Mouse (Mus musculus): ENCODE data around the gene Slc6a1.
"Not testable (repeated sequence)": the region's sequence is repeated elsewhere in the genome, so short reads cannot be mapped to it uniquely, and the experiment has no call there.

The Slc6a1 gene

DNA sequence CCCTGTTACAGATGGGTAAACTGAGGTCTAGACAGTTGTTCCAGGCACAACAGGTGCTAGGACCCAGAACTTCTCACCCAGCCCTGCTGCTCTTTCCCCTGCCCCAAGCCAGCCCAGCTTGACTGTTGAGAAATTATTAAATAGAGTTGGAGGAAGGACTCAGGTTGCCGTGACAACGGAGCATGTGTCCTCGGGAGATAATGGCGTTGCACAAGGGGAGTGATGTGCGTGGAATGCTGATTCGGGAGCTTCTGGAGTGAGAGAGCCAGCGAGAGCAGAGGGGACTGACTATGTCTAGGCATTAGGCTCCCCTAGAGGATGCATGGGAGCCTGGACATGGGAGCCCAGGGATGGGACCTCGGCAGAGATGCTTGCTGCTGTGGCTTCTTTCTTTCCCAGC, 7.7 kb downstream of the Slc6a1 start:
- peak; percentile 51 for DNase-seq (ENCODE audit: inconsistent ontology term)

GRCm38 (mm10) chr6:114290929-114291328, 8.5 kb downstream of the Slc6a1 start:
- no peak for DNase-seq (ENCODE audit: inconsistent ontology term)

DNA sequence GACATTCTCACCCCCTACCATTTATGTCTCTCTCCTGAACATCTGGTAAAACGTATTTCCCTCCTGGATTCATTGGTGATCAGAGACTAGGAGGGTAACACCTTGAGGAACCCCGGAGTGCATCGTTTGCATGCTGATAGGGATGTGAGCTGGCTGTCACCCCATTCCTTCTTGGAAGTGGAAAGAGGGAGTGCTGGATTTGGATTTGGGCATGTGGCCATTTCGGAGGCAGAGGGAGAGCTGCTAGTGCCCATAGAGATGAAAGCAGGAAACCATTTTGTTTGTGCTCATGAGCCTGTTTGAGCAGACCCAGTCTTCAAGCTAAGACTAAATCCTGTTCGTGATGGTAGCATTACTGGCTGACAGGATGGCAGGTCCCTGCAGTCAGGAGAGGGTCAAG, 9.0 kb downstream of the Slc6a1 start:
- DNase-seq (ENCODE audit: inconsistent ontology term): no peak

- DNase-seq (ENCODE audit: inconsistent ontology term): no peak
Observed at GRCm38 (mm10) chr6:114293511-114293910, 11.1 kb downstream of the Slc6a1 start.

DNA sequence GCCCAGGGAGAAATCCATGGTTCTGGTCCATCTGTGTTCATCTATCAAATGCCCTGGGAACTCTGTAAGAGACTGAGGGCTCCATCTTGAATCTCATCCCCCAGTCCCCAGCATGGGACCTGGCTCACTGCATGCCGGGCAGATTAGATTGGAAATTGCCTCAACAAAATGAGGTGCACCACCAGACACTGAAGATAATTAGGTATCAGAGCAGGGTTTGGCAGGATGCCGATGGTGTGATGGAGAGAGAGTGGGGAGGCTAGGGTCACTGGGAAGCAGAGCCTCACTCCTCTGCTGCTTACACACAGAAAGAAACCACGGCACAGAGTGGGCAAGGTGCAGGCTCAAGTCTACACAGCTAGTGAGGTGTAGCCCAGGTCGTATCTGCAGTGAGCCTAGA, 12.7 kb downstream of the Slc6a1 start:
- no peak for DNase-seq (ENCODE audit: inconsistent ontology term)

DNA sequence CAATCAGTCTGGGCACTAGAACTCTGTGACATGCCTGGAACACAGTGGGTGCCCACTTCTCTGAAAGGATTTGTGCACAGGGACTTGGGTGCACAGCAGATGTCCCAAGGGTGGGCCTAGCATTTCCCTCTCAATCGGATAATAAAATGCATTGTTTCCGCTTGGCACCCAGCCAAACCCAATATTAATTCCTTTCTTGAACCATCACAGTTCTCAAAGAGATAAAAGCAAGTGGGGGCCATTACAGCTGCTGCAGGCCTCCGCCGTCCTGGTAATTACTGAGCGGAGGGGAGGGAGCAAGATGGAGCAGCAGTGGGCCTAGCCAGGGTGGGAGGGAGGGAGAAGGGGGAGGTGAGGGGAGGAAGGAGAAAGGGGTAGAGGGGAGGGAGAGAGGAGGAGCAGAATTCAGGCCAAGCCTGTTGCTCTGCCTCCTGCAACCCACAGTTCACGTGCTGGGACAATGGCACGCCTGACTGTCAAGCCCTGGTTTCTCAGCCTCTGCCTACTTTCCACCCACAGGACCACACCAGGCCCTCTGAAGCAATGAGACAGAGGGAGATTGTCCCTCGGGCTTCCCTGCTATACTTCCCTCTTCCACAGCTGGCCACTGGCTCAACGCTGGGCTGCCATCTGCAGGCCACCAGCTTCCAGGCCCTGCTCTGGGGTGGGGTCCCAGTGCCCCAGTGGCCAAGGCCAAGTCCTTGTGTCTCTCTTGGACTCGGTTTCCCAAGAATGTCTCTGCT, 15.0 kb downstream of the Slc6a1 start:
- no peak for DNase-seq (ENCODE audit: inconsistent ontology term)

DNA sequence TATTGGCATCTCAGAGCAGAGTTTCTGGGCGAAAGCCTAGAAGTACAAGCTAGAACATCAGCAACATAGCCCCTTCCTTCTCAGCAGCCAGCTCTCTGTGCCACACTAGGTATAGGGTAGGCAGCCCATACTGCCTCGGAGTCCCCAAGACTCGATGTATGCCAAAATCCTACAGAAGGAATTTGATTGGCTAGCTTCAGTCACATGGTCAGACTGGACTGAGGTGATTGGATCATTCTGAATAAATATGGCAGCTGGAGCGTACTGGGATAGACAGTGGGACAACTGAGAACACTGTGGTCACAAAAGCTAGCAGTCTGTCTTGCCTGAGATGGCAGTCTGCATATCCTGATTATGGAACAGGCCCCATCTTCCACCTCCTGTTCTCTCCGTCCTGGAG, 17.3 kb downstream of the Slc6a1 start:
- DNase-seq (ENCODE audit: inconsistent ontology term): no peak

GRCm38 (mm10) chr6:114300737-114301136, 18.3 kb downstream of the Slc6a1 start:
- DNase-seq (ENCODE audit: inconsistent ontology term): no peak

DNA sequence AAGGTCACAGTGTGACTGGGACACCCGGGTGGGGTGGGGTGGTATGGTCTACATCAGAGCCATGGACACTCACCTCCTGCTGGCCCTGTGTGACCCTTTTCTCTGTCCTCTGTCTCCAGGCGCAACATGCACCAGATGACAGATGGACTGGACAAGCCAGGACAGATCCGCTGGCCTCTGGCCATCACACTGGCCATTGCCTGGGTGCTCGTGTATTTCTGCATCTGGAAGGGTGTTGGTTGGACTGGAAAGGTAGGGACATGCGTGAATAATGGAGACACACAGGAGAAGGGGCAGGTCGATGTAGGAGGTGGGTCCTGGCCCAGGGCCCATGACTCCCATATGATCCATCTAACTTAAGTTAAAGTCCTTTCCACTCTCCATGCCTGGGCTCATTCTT, 22.2 kb downstream of the Slc6a1 start:
- DNase-seq (ENCODE audit: inconsistent ontology term): no peak

- DNase-seq (ENCODE audit: inconsistent ontology term): peak; percentile 41
Observed at GRCm38 (mm10) chr6:114320511-114320910, 38.1 kb downstream of the Slc6a1 start.

- DNase-seq (ENCODE audit: inconsistent ontology term): no peak
Observed at GRCm38 (mm10) chr6:114321146-114321545, 38.7 kb downstream of the Slc6a1 start.

GRCm38 (mm10) chr6:114322914-114323313, 40.5 kb downstream of the Slc6a1 start:
- DNase-seq (ENCODE audit: inconsistent ontology term): no peak

DNA sequence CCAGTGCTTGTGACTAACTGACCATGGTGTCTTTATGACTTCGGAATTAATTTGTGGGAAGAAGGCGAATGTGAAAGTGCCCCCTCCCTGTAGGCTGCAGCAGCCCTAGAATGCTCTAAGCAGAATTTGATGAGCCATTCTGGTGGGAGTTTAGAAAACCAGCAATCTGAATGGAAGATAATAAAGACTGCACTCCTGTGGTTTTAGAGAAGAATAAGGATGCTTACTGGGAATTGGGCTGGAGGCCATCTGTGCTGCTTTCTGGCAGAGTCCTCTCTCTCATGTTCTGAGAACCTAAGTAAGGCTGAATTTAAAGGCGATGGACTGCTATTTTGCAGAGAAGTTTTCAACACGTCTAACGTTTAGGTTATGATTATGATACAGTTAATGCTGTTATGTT, 42.4 kb downstream of the Slc6a1 start:
- peak; percentile 90 for DNase-seq (ENCODE audit: inconsistent ontology term)

DNA sequence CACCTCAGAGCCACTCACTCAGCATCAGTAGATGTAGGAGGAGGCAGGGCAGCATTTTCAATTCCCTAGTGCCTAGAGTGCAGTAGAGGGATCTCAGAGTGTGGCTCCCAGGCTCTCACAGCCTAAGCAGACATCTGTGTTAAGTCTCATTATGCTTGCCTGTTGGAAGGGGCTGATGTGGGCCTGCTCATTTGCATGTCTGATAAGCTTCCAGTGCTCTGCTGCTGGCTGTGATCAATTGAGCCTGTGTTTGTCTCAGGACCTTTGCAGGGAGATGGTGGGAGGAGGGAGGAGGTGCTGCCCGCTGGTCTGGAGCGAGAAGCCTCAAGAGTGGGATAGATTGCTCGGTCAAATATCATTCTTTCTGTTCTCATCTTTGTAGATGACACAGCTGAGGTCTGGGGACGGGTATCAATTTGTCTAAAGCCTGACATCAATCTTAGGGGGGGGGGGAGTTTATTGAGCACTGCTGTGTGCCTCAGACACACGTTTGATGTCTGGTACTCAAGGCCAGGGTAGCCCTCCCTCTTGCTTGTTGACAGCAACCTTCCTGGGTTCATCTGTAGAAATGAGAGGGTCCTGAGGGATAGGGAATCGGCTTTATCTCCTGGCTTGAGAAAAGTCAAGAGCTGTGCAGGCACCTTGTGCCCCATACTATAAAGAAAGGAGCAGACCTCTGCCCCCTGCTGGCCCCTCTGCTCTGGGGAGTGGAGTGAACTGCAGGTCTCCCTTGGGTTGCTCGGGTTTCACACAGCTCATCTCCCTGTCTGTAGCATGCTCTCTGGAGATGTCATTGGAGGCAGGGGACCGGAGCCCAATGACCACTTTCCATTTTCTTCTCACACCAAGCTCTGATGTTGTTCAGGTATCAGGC, 47.4 kb downstream of the Slc6a1 start:
- no peak for DNase-seq (ENCODE audit: inconsistent ontology term)

GRCm38 (mm10) chr6:114331926-114332325, 49.5 kb downstream of the Slc6a1 start:
- no peak for DNase-seq (ENCODE audit: inconsistent ontology term)

- DNase-seq (ENCODE audit: inconsistent ontology term): no peak
Observed at GRCm38 (mm10) chr6:114336128-114336943, 53.9 kb downstream of the Slc6a1 start.

- peak; percentile 40 for DNase-seq (ENCODE audit: inconsistent ontology term)
Observed at GRCm38 (mm10) chr6:114336944-114337215, 54.4 kb downstream of the Slc6a1 start.

GRCm38 (mm10) chr6:114341381-114341780, 58.9 kb downstream of the Slc6a1 start:
- DNase-seq (ENCODE audit: inconsistent ontology term): not testable (repeated sequence)

- peak; percentile 73 for DNase-seq (ENCODE audit: inconsistent ontology term)
Observed at GRCm38 (mm10) chr6:114343740-114344139, 61.3 kb downstream of the Slc6a1 start.

DNA sequence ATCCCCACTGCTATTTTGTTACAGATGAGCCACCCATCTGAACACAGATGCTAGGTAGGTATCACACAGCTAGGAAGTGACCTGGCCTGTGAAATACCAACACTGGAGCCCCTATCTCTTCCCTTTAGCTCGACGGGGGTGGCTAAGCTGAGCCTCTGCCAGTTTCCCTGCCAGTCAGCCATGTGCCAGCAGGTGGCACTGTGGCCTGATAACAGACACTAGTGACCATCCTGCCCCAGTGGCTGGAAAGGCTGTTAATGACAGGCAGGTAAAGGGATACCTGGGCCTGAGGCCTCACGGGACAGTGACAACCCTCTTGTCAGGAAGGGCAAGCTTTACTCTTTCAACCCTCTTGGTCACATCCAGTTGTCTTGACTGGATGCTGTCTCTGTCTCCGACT, 62.7 kb downstream of the Slc6a1 start:
- DNase-seq (ENCODE audit: inconsistent ontology term): peak; percentile 20

DNA sequence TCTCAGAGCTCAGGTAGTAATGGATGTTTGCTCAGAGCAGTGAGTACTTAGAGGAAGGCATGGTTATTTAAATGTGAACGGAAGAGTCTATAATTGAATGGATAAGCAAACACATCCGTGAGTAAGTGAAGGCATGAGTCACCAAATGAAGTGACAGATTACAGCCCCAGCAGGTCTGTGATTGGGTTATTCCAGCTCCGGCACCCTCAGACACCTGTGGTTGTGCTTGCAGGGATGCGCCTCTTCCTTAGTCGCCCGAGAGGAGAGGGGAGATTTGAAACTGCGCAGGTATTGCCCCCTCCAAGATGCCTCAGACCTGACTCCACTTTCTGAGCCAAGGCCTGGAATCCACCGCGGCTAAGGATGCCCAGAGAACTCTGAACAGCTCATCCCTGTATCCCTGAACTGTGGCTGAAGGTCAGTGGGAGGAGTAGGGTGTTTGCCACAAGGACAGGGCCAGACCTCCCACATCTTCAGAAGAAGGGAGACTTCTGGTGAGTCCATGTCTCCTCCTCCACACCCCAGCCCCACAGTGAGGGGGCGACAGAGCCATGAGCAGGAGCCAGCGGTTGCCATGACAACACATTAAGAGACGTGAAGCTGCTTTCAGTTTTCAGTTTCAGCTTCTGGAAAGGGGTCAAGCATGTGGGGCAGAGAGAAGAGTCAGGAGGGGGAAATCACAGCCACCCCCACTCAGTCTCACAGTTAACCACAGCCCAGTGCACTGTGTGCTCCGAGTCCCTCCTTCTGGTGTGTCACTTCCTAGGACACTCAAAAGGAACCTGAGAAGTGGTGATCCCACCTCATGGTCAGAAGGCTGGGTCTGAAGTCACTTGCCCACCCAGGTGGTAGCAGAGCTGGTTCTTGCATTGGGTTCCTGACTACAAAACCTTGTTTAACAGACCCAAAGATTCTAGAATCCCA, 65.7 kb downstream of the Slc6a1 start:
- DNase-seq (ENCODE audit: inconsistent ontology term): peak; percentile 70
